Mouse (Mus musculus): ENCODE data around the gene Dbt.

Dbt gene

DNA sequence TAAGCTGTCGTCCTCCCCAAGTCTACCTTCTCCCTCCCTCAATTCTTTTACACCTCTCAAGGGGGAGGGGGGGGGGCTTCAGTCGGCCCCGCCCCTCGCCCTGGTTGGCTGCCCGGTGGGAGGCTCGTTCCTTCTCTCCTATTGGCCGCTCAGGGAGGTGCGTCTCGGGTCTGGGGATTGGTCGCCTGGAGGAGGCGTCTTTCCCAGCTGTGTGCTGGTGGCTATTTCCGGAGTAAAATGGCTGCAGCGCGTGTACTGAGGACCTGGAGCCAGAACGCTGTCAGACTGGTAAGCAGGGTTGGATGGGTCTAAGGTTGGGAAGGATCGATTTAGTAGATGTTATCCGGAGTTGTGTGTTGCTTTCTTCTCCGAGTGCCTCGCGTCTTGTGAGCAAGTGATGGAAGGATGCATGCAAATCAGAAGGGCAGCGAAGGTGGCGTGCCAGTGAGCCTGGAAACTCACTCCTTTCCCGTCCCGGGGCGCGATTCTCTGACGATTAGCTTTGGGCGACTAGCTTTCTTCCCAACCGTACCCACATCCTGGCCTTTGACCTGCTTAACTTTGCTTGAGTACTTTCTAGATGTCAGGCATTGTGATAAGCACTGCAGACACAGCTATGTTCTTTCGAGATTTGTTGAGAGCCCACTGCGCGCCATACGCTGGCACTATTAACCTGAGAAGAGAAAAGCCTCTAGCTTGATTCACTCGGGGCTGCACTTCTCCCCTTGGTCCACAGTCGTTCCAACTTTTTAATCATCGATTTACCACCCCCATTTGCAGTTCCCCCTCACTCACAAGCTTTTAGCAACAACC is at the start of gene Dbt:
TSS of gene Dbt (plus strand) at position 167 of the 813 bp plus-strand sequence.
- DNase-seq (ENCODE audit: low read depth, low spot score): peak; percentile 98

DNA sequence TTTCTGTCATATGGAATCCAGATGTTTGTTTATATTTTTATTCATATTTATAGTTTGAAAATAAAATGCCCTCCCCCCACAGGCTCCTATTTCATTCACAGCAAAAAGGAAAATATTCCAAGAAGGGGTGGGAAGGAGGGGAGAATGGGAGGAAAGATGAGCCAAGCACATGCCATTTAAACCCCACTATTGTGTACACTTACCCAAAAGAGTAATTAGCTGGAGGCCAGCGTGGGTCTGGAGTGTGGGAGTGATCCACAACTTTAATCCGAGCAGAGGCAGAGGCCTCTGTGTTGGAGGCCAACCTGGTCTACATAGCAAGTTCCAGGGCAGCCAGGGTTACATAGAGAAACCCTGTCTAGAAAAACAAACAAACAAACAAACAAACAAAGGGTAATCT is 48.6 kb upstream of the Dbt start:
- DNase-seq (ENCODE audit: low read depth, low spot score): no peak

DNA sequence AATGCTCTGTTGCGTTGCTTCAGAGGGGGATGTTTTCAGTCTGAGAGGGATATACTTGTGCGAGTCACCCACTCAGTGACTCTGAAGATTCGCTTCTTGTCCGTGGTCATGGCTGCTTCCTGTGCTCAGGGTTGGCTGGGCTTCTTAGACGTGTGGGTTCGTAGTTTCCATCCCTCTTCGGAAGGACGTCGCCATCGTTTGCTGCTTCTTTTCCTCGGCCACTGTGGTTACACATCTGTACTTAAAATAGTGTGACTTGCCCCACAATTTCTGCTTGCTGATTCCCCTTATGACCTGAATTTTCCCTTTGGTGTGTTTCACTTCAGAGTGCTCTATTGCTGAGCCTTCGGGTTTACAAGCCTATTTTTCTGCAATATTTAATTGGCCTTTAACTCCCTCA is 47.2 kb upstream of the Dbt start:
- no peak for DNase-seq (ENCODE audit: low read depth, low spot score)

DNA sequence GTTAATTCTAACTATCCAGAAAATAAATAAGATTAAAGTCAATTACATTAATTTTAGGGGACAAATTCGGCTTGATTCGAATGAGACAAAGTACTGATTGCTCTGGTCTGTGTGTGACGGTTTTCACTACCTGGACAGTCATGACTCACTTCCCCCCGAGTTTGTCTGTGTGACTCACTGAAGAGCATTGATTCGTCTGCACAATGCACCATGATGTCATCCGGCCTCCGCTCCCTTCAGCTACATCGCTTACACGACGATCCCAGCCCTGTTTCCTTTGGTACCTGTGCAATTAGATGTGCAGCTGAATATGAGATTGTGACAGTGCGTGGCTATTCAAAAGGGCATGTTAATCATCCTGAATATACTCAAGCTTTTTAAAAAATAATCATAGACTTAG is 38.3 kb upstream of the Dbt start:
- DNase-seq (ENCODE audit: low read depth, low spot score): no peak

DNA sequence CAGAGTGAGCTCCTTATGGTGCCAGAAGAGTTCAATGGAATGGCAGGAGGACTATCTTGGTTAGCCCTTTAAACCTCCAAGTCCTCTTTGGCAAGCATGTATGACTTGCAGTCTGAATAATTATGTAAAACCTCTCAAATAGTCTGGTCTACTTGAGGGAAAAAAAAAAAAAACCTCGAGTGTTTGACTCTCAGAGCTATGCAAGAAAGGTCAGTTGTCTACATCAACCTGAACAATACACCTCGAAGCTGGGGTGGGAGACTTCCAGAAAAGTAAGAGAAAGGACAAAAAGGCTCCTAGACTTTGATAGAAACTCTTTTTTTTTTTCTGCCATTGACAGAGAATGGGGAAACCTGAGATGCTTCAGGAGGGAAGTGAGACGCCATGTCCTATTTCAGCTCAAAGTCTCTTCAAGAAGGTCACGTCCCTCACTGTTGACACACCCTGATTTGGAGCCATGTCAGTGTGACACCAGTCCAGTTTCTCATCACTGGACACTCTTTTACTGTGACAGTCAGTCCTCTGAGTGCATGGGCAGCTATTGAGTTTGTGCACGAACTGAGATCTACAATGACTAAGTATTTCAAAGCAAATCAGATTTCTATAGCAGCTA is 36.1 kb upstream of the Dbt start:
- DNase-seq (ENCODE audit: low read depth, low spot score): no peak

DNA sequence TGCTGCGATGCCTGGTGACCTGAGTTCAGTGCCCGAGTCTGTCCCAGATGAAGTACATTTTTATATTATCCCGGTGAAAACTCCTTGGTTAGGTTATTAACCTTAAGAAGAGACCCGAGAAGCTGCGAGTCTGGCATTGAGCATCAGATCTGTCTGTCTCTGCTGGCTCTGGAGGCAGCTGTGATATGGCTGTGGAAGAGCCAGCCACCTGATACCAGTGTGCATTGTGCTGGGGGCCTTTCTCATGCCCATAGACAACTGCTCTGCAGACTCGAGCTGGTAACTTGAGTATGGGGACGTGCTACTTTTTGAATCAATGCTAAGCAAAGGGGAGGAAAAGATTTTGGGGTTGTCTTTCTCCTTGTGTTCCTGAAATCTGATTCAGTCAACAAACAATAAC is 35.5 kb upstream of the Dbt start:
- DNase-seq (ENCODE audit: low read depth, low spot score): no peak

DNA sequence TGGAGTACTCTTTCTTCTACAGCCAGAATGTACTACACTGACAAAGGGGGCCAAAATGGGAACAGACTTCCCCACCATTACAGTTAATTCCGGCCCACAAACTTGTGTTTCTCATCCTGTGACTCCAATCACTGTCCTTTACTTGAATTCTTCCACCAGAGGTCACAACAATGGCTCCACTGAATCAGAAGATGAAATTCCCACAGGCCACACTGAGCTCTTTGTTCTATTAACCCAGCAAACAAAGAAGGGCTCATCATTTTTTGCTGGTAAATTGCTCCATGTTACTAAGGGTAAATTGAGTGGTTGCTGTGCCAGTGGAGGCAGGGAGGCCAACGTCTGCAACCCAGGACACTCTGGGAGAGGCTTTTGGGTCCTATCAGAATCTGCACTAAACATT is 32.8 kb upstream of the Dbt start:
- DNase-seq (ENCODE audit: low read depth, low spot score): no peak

DNA sequence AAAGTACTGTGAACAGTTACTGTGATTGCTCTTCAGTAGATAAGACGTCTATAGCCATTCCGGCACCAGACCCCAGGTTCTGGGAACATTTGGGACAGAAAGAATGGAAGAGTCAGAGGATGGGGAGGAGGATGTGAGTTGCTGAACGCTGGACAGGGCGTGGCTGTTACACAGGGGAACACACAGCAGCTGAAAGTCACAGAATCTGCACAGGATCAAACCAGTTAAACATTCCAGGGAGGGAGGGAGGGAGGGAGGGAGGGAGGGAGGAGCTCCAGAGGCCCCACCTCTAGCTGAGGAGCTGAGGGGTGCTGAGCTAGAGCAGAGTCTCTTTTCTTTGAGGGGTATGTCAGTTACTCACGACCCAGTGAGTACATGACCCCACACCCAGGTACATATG is 31.9 kb upstream of the Dbt start:
- DNase-seq (ENCODE audit: low read depth, low spot score): peak; percentile 76

DNA sequence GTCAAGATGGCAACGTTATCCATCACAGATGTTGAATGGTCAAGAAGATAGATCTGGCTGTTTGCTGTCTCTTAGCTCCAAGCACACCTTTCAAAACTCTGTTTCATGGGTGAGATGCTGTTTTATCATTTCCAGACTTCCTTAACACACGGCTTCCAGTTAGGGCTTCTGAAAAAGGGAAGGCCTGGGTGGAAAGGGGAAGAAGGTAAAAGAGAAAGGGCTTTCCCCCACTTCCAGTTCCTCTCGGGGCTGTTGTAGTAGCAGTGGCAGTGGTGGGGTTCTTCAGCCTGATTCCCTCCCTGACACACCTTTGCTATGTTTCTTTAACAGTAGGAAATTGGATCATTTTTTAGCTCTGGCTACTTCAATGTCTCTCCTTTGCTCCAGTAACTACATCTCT is 30.1 kb upstream of the Dbt start:
- DNase-seq (ENCODE audit: low read depth, low spot score): no peak

DNA sequence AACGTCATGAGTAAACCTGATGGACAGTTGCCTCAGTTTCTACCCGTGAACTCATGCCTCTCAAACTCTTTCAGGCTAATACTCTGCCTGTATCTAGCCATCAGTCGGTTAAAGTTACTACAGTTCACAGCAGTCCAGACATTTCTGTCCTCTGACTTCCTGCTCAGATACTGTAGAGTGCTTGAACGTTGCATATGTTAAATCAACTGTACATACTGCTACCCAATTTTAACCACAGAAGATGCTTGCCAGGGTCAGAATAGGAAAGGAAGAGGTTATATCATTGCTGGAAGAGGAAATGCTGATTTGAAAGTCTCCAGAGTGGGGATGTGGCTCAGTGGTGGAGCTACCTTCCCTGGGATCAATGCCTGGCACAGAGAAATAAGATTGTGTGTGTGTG is 29.6 kb upstream of the Dbt start:
- DNase-seq (ENCODE audit: low read depth, low spot score): no peak

DNA sequence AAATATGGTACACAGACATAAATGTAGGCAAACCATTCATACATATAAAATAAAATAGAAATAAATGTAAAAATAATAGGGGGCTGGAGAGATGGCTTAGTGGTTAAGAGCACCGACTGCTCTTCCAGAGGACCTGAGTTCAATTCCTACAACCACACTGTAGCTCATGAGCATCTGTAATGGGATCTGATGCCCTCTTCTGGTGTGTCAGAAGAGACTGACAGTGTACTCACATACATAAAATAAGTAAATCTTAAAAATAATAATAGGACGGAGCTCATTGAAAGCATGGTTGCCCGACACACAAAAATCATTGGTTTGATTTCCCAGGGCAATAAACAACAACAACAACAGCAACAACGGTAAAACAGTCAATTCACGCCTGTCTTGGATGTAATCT is 21.9 kb upstream of the Dbt start:
- no peak for DNase-seq (ENCODE audit: low read depth, low spot score)

DNA sequence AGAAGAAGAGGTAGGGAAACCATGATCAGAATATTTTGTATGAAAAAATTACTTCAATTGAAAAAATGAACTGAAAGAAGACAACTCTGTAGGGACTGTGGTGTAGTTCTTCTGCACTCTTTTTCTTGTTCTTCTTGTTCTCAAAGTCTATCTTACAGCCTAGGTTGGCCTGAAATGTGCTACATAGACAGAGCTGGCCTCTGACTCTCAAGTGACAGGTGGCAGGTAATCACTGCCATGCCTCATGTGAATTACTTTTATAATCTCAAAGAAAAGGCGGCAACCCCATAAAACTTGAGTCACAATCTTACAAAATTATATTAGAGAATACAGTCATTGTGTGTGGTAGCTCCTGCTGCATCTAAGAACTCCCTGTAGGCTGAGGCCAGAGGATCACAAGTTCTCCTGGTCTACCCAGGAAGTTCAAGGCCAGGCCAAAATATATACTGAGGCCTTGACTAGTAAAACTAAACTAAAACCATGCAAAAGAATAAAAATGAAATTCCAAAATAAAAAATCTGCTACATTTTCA is 20.9 kb upstream of the Dbt start:
- DNase-seq (ENCODE audit: low read depth, low spot score): no peak

DNA sequence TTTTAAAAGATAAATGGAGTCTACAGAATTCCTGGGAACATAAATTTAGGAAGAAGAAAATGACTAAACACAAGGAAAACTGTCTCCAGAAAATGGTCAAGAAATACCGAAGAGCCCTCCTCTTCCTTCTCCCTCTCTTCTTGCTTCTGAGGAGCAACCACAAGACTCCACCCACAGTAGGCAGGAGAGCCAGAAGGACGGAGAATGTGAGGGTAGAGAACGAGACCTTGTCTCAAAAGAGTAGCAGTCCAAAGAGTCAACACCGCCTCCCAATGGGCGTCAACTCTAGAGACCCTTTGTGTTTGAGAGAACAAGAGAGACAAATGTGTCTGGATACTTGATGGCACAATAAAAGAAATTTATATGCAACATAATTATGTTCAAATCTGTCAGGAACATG is 19.2 kb upstream of the Dbt start:
- DNase-seq (ENCODE audit: low read depth, low spot score): peak; percentile 30

DNA sequence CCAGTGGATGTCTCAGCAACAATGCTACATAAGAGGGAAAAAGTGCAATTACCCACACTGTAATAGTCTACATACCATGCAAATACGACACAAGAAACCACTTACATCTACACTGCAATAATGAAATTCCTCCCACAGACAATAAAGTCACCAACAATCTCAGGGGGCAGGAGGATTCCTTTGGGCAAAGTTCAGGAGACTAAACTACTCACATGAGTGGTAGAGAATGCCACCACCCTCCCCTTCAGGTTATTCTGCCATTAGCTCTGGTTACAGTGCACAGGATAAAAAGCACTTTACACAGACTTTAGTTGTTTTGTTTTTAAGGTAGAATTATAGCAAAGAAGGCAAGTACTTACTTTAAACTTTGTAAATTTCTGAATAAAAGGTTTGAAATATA is 17.2 kb upstream of the Dbt start:
- no peak for DNase-seq (ENCODE audit: low read depth, low spot score)

DNA sequence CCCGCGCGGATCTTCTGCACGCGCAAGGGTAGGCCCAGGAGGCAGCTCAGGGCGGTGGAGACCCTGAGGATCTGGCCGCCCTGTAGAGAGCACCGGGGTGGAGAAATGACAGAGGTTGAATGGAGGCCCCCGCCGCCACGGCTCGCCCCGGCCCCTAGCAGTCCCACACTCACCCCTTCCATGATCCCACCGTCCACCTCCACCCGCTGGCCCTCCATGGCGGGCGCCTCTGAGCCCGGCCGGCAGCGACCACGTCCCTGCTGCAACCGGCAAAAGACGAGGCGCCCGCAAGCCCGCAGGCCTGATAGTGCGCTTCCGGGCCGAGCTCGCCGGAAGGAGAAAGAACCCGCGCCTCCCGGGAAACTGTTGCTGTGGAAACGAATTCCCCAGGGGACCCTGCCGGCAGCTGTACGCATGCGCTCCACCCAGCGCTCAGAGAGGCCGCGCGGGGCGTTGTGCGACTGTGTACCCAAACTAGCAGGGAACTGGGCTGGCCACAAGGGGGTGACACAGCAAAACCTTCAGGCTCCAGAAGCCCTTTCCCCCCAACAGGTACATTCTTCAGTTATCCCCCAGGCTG is 5.0 kb upstream of the Dbt start, which contains the start of gene Rtca:
TSS of gene Rtca (minus strand) at position 437 of the 580 bp plus-strand sequence.
- peak; percentile 97 for DNase-seq (ENCODE audit: low read depth, low spot score)

DNA sequence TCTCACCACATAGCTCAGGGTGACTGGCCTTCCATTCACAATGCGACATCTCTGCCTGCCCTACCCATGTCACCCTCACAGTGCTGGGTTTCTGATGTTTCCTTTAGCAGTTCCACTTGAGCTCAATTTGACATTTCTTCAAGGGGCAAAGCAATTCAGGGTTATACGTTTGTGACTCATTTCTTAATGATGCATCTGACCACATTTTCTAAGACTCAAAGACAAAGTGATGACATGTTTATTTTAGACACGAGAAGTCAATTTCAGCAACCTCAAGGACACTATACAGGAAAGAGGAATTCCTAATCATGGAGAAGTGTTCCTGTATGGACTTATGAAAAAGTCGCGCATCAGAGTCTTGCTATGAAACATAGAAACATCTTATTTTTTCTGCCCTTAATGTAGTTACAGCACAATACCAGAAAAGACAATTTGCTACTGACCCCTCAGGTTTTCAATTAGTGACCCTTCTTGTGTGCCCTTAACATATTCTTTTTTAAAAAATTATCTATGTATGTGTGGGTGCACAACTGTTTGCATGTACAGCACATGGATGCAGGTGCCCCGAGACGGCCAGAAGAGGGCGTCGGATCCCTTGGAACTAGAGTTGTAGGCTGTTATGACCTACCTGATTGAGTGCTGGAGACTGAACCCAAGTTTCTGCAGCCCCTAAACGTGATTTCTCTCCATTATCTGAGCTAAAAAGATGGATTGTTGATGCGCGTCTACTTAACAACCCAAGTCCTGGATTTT is 543 bp upstream of the Dbt start:
- peak; percentile 93 for DNase-seq (ENCODE audit: low read depth, low spot score)

DNA sequence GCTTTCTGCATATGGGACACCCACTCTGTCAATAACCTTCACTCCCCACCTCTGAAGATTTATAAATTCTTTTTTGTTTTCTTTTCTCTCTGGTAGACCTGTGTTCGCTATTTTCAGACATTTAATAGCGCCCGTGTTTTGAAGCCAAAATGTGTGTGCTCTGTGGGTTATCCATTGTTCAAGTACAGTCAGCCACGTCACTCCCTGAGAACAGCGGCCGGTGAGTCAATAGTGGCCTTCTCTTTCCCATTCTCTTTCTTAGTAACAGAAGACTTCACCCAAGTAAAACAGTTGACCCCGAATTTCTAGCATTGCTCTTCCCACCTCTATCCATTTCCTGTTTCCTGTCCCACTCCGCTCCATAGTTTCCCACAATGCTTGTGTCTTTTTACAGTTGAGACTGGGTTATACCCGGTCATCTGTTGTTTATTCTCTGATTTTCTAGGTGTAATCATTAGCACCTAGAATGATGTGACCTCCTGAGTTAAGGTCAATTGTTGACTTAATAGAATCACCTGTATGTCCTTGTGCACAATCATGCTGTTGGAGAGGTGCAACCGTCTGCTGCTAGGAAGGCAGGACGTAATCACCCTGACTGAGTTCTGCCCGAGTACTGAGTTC is 7.4 kb downstream of the Dbt start:
- DNase-seq (ENCODE audit: low read depth, low spot score): peak; percentile 21

DNA sequence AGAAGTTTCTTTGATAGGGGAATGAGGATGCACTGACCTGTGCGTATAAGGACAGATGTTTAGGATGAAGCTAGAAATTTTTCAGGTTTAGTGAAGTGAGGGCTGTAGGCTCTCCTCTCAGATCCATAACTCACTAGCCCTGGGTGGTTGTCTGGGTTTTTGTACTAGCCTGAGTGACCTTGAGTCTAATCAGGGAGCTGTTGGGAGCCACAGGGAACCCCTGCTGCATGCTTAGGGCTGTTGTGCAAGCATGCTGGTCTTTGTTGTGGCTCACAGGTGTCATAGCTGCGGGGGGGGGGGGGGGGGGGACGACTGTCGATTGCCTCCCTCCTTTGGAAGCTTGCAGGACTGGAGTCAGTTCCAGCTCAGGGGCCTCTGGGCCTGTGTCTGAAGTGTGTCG is 16.9 kb downstream of the Dbt start:
- peak; percentile 66 for DNase-seq (ENCODE audit: low read depth, low spot score)

DNA sequence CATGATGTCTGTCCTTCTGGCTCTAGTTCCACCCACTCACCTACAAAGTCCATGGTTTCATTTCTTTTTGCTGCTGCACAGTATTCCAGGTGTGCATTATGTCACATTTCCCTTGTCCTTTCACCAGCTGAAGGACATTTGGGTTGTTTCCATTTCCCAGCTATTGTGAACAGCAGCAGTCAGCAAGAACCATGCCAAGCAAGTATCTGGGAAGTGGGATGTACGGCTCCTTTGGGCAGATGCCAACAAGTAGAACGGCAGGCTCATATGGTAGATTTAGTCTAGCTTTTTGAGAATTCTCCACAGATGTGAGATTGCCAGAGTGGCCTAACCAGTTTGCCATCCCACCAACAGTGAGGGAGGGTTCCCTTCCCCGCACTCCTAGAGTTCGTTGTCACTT is 18.0 kb downstream of the Dbt start:
- DNase-seq (ENCODE audit: low read depth, low spot score): no peak

DNA sequence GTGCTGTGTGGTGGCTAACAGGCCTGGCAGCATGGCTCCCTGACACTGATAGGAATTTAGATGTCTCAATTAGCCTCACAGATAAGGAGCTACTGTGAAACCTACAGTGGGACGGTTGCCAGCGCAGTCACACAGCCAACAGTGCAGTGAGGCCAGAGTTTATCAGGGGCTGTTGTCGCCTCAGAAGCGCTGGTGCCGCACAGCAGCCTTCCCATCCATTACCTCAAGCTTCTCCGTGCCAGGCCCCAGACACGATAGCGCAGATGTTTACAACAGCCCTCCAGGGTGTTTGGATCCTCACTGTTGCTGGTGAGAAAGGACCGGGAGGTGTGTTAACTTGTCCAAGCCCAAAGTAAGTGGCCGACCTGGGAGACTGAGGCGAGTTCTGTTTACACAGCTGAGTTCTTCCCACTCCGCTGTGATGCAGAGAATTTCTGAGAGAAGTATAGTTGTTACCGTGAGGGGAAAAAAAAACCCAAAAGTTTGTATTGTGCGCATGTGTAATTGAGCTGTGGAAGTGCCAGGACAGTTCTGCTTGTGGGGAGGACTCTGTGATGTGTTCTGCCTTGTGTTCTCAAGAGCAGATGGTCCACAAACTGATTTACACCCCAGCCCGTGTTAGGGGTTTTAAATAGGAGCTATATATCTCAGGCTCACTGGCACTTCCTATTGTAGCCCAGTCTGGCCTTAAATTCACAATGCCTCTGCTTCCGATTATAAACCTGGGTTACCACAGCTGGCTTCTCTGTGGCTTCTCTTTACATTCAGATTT is 23.7 kb downstream of the Dbt start:
- DNase-seq (ENCODE audit: low read depth, low spot score): no peak

DNA sequence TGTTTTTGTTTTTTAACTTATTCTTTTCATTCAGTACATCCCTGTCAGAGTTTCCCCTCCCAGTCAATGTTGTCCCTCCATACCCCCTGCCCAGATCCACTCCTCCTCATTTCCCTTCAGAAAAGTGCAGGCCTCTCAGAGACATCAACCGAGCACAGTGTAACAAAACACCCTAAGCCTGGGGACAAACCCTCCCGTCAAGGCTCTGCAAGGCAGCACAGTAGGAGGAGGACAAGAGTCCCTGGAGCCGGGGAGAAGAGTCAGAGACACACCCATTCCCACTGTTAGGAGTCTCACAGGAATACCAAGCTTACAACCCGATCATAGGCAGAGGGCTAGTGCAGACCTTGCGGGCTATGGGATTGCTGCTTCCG is 24.3 kb downstream of the Dbt start:
- peak; percentile 43 for DNase-seq (ENCODE audit: low read depth, low spot score)

Data from R1 (cell line).